Mouse (Mus musculus) embryonic facial prominence, embryonic 11.5 days (tissue): ENCODE measurements around the gene Zfyve28. TPM values are rescaled to one million over a fixed set of nuclear protein-coding genes. Genes with fewer than 3 reads are reported as not detected.

ENCODE experiments used
- ATAC-seq: fragments of 200-750 bp; cut with Nextera tagmentation; replicated peaks from 2 replicates; pipeline ENCODE4 v1.8.0; 2017; ENCODE audit warnings: low read depth; ENCODE audit not compliant: insufficient number of reproducible peaks, low FRiP score, low TSS enrichment
- DNase-seq: peaks from one replicate; pipeline ENCODE4 v3.0.0-alpha.2; 2015; ENCODE audit warnings: low spot score
- H3K27ac ChIP-seq: fragments of 300-500 bp; sonication (generic); replicated peaks from 2 replicates; pipeline ENCODE4 v1.5.1; 2014; ENCODE audit warnings: mild to moderate bottlenecking, low read depth, low read length, control low read depth
- H3K27me3 ChIP-seq: fragments of 300-500 bp; sonication (generic); 2 replicates; pipeline ENCODE4 v1.6.1; 2014; ENCODE audit warnings: mild to moderate bottlenecking, low read length, moderate library complexity, mixed read lengths; ENCODE audit not compliant: control insufficient read depth, insufficient read depth
- H3K36me3 ChIP-seq: fragments of 300-500 bp; sonication (generic); replicated peaks from 2 replicates; pipeline ENCODE4 v1.6.1; 2014; ENCODE audit warnings: low read depth, mild to moderate bottlenecking, low read length, moderate library complexity, mixed read lengths; ENCODE audit not compliant: control insufficient read depth, insufficient read depth
- H3K4me1 ChIP-seq: fragments of 300-500 bp; sonication (generic); 2 replicates; pipeline ENCODE4 v1.6.1; 2014; ENCODE audit warnings: low read length, mixed read lengths; ENCODE audit not compliant: control insufficient read depth, insufficient read depth
- H3K4me2 ChIP-seq: fragments of 300-500 bp; sonication (generic); 2 replicates; pipeline ENCODE4 v1.6.1; 2014; ENCODE audit warnings: low read depth, mild to moderate bottlenecking, control low read depth, low read length, moderate library complexity
- H3K4me3 ChIP-seq: fragments of 300-500 bp; sonication (generic); 2 replicates; pipeline ENCODE4 v1.5.1; 2014; ENCODE audit warnings: low read depth, low read length, control low read depth
- H3K9ac ChIP-seq: fragments of 300-500 bp; sonication (generic); replicated peaks from 2 replicates; pipeline ENCODE4 v1.6.1; 2014; ENCODE audit warnings: mild to moderate bottlenecking, control low read depth, low read length
- H3K9me3 ChIP-seq: fragments of 300-500 bp; sonication (generic); replicated peaks from 2 replicates; pipeline ENCODE4 v1.6.1; 2016; ENCODE audit warnings: mild to moderate bottlenecking, low read length, inconsistent platforms, mixed read lengths; ENCODE audit not compliant: control insufficient read depth
- WGBS: fragments of 180-500 bp; shearing (Covaris S2); extraction: QIAGEN DNeasy Blood & Tissue Kit; methylation state at CpG from one replicate; pipeline ENCODE4 v1.1.7; 2014; 5-methylcytosine and 5-hydroxymethylcytosine counted together
- polyA plus RNA-seq: library from polyadenylated mRNA; unstranded; fragments of >200 nt; fragmentation: Nextera tagmentation; extraction: Ambion mirVana; gene quantifications from 2 replicates; pipeline ENCODE4 v1.2.1, GENCODE M21; 2014

Zfyve28 gene
- polyA plus RNA-seq, 1 experiment from 2014 or later: 0.24 TPM

DNA sequence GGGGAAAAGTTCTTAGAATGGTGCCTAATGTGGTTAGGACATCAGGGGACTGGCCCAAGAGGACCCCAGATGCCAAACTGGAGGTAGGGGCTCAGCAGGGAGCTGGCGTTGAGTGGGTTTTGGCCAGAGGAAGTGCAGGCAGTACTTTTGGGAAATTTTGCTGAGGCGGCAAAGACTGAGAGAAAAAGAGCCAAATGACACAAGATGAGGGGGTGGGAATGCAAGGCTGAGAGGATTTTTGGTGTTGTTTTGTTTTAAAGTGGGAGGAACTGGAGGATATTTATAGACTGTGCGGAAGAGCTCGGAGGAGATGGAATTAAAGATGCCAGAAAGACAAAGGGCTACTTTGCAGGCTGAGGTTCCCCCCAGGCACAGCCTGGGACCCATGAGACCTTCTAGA is 117.5 kb downstream of the Zfyve28 start:
- DNase-seq (no peak), ATAC-seq (no peak)
- Histone ChIP-seq H3K4me2 (no peak overlapping the region), H3K9me3 (no peaks in the 10 kb centered on the region), H3K27me3 (no peaks in the 10 kb centered on the region), H3K27ac (no peak overlapping the region), H3K4me1 (no peaks in the 10 kb centered on the region), H3K4me3 (no peak overlapping the region), H3K9ac (no peak overlapping the region), H3K36me3 (no peaks in the 10 kb centered on the region)
- WGBS: 53% methylated on average over 4 of the region's 4 CpGs

DNA sequence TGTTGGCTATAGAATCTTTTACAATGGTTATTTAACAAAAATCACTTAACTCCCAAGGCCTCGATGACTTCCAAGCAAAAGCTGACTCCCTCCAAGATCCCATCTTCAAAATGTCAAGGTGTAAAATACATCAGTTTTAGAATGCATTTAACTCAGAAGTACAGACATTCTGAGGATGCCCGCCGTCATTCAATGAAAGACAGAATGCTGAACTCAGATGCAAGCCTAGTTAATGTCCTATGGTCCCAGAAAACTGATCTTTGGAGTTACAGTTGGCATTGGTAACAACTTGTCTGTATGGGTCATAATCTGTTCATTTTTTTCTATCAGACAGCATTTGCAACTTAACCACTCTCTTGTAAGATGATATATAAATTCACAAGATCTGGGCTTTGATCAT is 118.3 kb downstream of the Zfyve28 start:
- Histone ChIP-seq H3K36me3 (no peaks in the 10 kb centered on the region), H3K27ac (peak overlapping the region; percentile 68), H3K4me3 (peak overlapping the region; percentile 14; the same call in 1 of the 2 replicates), H3K9me3 (no peaks in the 10 kb centered on the region), H3K4me1 (no peaks in the 10 kb centered on the region), H3K4me2 (peak overlapping the region; percentile 58), H3K27me3 (no peaks in the 10 kb centered on the region), H3K9ac (peak overlapping the region; percentile 61)
- DNase-seq (no peak), ATAC-seq (no peak)
- WGBS: 81% methylated on average over 3 of the region's 3 CpGs

DNA sequence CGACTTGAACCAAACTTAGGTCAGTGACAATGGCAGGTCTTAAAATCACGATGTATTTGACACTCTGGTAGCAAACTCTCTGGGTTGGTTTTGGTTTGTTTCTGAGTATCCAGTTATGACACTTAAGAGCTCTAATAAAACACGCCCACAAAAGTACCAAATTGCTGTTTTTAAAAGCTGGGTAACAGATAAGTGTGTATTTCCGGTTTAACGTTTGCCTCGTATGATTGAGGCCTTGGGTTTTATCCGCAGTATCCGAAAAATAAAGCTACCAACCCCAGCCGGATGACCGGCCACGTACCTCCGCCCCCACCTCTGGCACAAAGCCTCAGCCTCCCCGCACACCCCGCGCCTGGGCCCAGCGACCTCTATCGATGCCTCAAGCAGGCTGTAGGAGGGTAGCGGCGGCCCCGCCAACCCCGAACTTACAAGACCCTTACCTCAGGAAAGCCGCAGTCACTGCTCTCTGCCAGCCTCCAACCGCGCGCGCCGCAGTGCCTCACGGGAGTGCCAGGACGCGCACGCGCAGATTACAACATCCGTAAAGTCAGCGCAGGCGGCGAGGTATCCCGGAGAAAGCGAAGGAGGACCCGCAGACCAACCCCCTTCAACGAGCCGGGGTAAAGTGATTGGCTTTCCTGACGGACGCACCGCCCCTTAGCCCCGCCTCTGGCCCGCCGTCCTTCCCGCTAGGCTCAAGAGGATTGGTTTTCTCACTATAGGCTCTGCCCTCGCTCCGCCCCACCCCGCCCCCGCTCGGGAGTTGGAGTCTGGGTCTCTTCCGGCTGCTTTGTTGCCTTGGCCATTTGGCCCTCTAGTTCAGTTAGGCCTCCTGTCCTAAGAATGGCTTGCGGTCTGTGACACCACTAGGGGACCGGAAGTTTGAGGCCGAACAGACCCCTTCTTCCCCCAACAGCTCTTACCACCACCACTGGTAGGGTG is 119.0 kb downstream of the Zfyve28 start, which contains the start of the genes Poln and Haus3:
Gene Poln, minus strand, starts transcription at position 499 of the 942 bp plus-strand sequence.
Gene Haus3, minus strand, starts transcription at position 578 of the 942 bp plus-strand sequence.
- peak within 1 kb of the TSS; percentile 85 for H3K27ac ChIP-seq
- ATAC-seq: peak; percentile 99
- under 1% methylated on average over 57 of the region's 57 CpGs for WGBS
- no peaks in the 10 kb centered on the region for H3K36me3 ChIP-seq
- H3K9me3 ChIP-seq: no peaks in the 10 kb centered on the region
- H3K4me1 ChIP-seq: no peaks in the 10 kb centered on the region
- peak; percentile 99 for DNase-seq
- peak within 1 kb of the TSS; percentile 92 for H3K9ac ChIP-seq
- no peaks in the 10 kb centered on the region for H3K27me3 ChIP-seq
- peak within 1 kb of the TSS; percentile 58 for H3K4me2 ChIP-seq
- peak within 1 kb of the TSS; percentile 80 for H3K4me3 ChIP-seq

DNA sequence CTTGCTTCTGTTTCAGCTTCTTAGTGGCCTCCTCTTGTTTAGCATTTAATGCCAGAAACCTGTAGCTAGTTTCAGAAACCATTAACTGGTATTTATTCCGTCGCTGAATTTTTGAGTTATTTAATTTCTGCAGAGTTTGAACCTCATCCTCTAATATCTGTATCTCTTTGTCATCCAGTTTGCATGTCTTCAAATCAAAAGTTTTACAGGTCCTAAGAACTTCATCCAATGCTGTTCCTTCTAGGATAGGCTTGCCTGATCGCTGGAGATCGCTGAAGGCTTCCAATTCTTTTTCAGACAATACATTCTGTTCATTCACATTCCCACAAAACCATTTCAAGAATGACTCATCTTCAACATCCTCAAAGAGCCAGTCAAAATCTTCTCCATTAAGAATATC is 120.4 kb downstream of the Zfyve28 start:
- Histone ChIP-seq H3K36me3 (no peaks in the 10 kb centered on the region), H3K4me1 (no peaks in the 10 kb centered on the region), H3K4me2 (no peak overlapping the region), H3K9ac (no peak overlapping the region), H3K27ac (no peak overlapping the region), H3K4me3 (no peak overlapping the region), H3K9me3 (no peaks in the 10 kb centered on the region), H3K27me3 (no peaks in the 10 kb centered on the region)
- DNase-seq (no peak), ATAC-seq (no peak)
- WGBS: 80% methylated on average over 4 of the region's 4 CpGs

DNA sequence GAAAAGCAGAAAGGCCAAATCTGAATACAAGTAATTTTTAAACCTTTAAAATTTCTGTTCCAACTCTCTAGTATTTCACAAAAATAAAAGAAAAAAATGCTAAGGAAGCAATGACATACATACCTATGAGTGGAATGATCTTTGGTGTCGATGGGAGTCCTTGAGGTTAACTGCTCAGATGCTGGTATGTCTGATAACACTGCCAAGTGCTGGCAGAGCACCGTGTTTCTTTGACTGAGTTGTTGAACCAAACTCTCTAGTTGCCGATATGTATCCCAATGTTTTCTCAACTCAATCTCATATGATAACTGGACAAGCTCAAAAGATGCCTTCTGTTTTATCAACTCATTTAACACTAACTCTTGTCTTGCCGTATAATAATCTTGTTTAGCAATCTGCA is 122.5 kb downstream of the Zfyve28 start:
- H3K27me3 ChIP-seq: no peaks in the 10 kb centered on the region
- WGBS: 86% methylated on average over 4 of the region's 4 CpGs
- DNase-seq: no peak
- no peak overlapping the region for H3K27ac ChIP-seq
- H3K4me3 ChIP-seq: no peak overlapping the region
- 0 out of 2 replicates have a peak, but pooled peaks cover 2% of the 10 kb centered on the region for H3K36me3 ChIP-seq
- ATAC-seq: no peak
- no peaks in the 10 kb centered on the region for H3K9me3 ChIP-seq
- H3K9ac ChIP-seq: no peak overlapping the region
- H3K4me1 ChIP-seq: no peaks in the 10 kb centered on the region
- no peak overlapping the region for H3K4me2 ChIP-seq

DNA sequence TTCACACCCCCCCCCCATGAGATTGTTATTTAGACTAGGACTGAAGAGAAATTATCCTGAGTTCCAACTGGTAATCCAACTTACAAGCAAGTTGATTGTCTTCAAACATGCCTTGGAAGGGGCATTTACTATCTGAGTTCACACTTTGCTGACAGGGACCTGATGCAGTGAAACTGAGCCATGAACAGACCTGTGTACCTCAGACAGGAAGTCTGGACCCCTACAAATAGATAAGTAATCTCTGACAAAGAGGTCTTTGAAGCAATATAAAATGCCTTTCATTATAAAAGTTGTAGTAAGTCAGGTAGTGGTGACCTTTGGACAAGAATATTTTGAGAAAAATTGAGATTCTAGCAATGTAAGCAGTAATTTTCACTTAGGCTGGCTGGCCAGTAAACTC is 139.8 kb downstream of the Zfyve28 start:
- no peaks in the 10 kb centered on the region for H3K36me3 ChIP-seq
- no peaks in the 10 kb centered on the region for H3K9me3 ChIP-seq
- no peaks in the 10 kb centered on the region for H3K27me3 ChIP-seq
- no peak overlapping the region for H3K4me3 ChIP-seq
- DNase-seq (no peak), ATAC-seq (no peak)
- H3K4me1 ChIP-seq: no peaks in the 10 kb centered on the region
- H3K4me2 ChIP-seq: no peak overlapping the region
- H3K9ac ChIP-seq: no peak overlapping the region
- no peak overlapping the region for H3K27ac ChIP-seq

DNA sequence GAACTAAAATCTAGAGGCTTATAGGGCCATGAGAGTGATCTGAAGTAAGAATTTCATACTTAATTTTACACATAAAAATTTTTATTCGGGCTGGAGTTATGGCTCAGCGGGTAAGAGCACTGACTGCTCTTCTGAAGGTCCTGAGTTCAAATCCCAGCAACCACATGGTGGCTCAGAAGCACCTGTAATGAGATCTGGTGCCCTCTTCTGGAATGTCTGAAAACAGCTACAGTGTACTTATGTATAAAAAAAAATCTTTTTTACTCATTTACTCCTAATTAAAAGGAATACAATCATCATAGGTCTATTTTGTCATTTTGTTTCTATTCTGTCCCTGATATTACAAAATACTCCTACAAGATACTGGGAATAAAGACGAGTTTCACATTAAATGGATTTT is 140.7 kb downstream of the Zfyve28 start:
- WGBS: 91% methylated on average over 3 of the region's 3 CpGs
- Histone ChIP-seq H3K4me1 (no peaks in the 10 kb centered on the region), H3K9ac (no peak overlapping the region), H3K36me3 (no peaks in the 10 kb centered on the region), H3K4me3 (no peak overlapping the region), H3K27me3 (no peaks in the 10 kb centered on the region), H3K4me2 (no peak overlapping the region), H3K9me3 (no peaks in the 10 kb centered on the region), H3K27ac (no peak overlapping the region)
- DNase-seq (no peak), ATAC-seq (no peak)
